Mouse (Mus musculus) midbrain, embryonic 16.5 days (tissue): Measurements from ENCODE around the gene Siglec1. TPM values are rescaled to one million over a fixed set of nuclear protein-coding genes. Genes with fewer than 3 reads are reported as not detected.
"Not testable (repeated sequence)": the region's sequence is repeated elsewhere in the genome, so short reads cannot be mapped to it uniquely, and the experiment has no call there.

Source experiments
- ATAC-seq: fragments of 200-750 bp; cut with Nextera tagmentation; 2 replicates; pipeline ENCODE4 v1.8.0; 2017; ENCODE audit warnings: moderate TSS enrichment
- H3K27ac ChIP-seq: fragments of 300-500 bp; sonication (generic); 2 replicates; pipeline ENCODE4 v1.5.1; 2014; ENCODE audit warnings: mild to moderate bottlenecking, low read length, mixed read lengths
- H3K27me3 ChIP-seq: fragments of 300-500 bp; sonication (generic); 2 replicates; pipeline ENCODE4 v1.6.1; 2014; ENCODE audit warnings: low read depth, low read length, mixed read lengths; ENCODE audit not compliant: control insufficient read depth, insufficient read depth
- H3K36me3 ChIP-seq: fragments of 300-500 bp; sonication (generic); 2 replicates; pipeline ENCODE4 v1.6.1; 2014; ENCODE audit warnings: mild to moderate bottlenecking, low read length, moderate library complexity, mixed read lengths; ENCODE audit not compliant: control insufficient read depth, insufficient read depth
- H3K4me1 ChIP-seq: fragments of 300-500 bp; sonication (generic); 2 replicates; pipeline ENCODE4 v1.6.1; 2014; ENCODE audit warnings: mild to moderate bottlenecking, low read length, mixed read lengths; ENCODE audit not compliant: control insufficient read depth, insufficient read depth
- H3K4me2 ChIP-seq: fragments of 300-500 bp; sonication (generic); 2 replicates; pipeline ENCODE4 v1.6.1; 2014; ENCODE audit warnings: mild to moderate bottlenecking, low read length, mixed read lengths
- H3K4me3 ChIP-seq: fragments of 300-500 bp; sonication (generic); 2 replicates; pipeline ENCODE4 v1.5.1; 2014; ENCODE audit warnings: low read depth, mild to moderate bottlenecking, low read length, moderate library complexity, mixed read lengths
- H3K9ac ChIP-seq: fragments of 300-500 bp; sonication (generic); 2 replicates; pipeline ENCODE4 v1.6.1; 2014; ENCODE audit warnings: low read depth, low read length, mixed read lengths
- H3K9me3 ChIP-seq: fragments of 300-500 bp; sonication (generic); replicated peaks from 2 replicates; pipeline ENCODE4 v1.6.1; 2014; ENCODE audit warnings: mild to moderate bottlenecking, low read length, mixed read lengths; ENCODE audit not compliant: control insufficient read depth, poor library complexity, severe bottlenecking
- WGBS: fragments of 180-500 bp; shearing (Covaris S2); extraction: QIAGEN DNeasy Blood & Tissue Kit; methylation state at CpG from one replicate; pipeline ENCODE4 v1.1.7; 2014; 5-methylcytosine and 5-hydroxymethylcytosine counted together
- polyA plus RNA-seq: library from polyadenylated mRNA; unstranded; fragments of >200 nt; fragmentation: Nextera tagmentation; extraction: Ambion mirVana; gene quantifications from 2 replicates; pipeline ENCODE4 v1.2.1, GENCODE M21; 2015

Siglec1 gene
- polyA plus RNA-seq, 1 experiment from 2014 or later, result 0.18 TPM

DNA sequence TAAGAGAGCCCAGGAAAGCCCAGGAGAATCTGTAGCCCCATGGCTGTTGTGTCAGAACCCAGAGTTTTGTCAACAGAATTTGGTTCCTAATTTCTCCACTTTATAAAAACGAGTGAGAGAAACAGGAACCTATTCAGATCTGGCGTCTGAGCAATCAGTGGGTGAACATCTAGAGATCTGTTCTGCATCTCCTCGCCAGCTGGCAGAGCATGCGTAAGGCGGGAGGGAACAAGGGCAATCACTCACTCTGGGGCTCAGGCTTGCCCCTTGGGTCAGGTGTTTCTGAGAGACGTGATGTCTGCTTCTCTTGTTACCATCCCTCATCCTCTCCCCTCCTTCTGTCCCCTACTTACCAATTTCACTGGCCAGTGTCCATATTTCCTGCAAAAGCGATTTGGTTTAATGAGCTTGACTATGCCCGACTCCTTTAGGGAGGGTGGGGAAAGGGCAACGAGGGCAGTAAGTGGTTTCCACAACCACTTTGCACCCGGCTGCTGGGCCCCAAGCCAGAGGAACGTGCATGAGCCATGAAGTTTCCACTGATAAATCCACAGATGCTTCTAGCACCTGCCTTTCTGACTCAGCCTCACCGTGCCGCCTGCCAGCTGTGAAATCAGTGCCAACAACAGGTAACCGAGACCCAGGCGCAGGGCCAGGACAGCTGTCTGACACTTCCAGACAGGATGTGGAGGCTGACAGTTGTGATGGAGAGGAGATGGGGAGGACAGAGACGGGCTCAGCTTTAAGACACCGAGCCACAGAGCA is 49.2 kb downstream of the Siglec1 start:
- H3K36me3 ChIP-seq, result no peaks in the 10 kb centered on the region
- WGBS, result 72% methylated on average over 17 of the region's 17 CpGs
- H3K9me3 ChIP-seq, result no peaks in the 10 kb centered on the region
- no peak overlapping the region for H3K4me3 ChIP-seq
- H3K27me3 ChIP-seq, result peaks cover 6% of the 10 kb centered on the region
- no peak overlapping the region for H3K4me2 ChIP-seq
- no peak overlapping the region for H3K9ac ChIP-seq
- H3K4me1 ChIP-seq, result peaks cover 10% of the 10 kb centered on the region
- no peak overlapping the region for H3K27ac ChIP-seq
- no peak for ATAC-seq

DNA sequence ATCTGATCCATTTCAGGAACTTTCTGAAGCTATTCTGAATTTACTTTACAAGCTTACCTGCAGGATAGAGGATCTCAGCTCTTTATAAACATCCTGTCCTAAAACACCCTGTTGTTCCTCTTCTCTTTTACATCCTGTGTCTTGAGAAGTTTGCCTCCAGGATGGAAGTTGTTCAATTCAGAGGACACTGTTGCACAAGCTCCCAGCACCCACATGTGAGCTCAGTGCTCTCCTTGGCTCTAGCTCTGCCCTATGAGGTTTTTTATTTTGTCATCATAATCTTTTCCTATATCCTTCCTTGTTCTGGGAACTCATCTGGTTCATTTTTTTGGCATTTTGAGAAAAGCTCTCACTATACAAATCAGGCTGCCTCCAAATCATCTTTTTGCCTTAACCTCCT is 49.8 kb downstream of the Siglec1 start:
- Histone ChIP-seq H3K27me3 (no peaks in the 10 kb centered on the region; the same call in 1 of the 2 replicates), H3K9me3 (no peaks in the 10 kb centered on the region), H3K4me2 (no peak overlapping the region), H3K4me3 (no peak overlapping the region), H3K4me1 (peaks cover 7% of the 10 kb centered on the region), H3K36me3 (no peaks in the 10 kb centered on the region), H3K27ac (no peak overlapping the region), H3K9ac (no peak overlapping the region)
- no peak for ATAC-seq

DNA sequence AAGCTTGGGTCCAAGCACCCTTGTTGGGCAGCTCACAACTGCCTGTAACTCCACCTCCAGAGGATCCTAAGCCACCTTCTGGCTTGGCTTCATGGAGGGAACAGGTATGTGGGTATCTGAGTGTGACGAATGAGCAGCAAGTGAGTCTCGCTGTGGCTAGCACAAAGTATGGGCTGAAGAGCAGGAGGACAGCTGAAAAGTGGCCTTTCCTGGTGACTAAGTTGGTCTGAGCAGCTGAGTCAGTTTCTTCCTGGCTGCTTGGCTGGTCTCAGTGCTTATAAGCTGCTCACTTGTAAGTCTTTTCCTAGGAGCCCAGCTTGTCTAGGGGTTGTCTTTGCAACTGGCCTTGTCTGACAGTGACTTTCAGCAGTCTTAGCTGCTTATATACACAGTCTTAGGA is 50.2 kb downstream of the Siglec1 start:
- Histone ChIP-seq H3K4me2 (no peak overlapping the region), H3K9me3 (no peaks in the 10 kb centered on the region), H3K27me3 (no peaks in the 10 kb centered on the region; the same call in 1 of the 2 replicates), H3K4me3 (no peak overlapping the region), H3K9ac (no peak overlapping the region), H3K4me1 (peaks cover 6% of the 10 kb centered on the region), H3K36me3 (no peaks in the 10 kb centered on the region), H3K27ac (no peak overlapping the region)
- 94% methylated on average over 2 of the region's 2 CpGs for WGBS
- ATAC-seq, result no peak

DNA sequence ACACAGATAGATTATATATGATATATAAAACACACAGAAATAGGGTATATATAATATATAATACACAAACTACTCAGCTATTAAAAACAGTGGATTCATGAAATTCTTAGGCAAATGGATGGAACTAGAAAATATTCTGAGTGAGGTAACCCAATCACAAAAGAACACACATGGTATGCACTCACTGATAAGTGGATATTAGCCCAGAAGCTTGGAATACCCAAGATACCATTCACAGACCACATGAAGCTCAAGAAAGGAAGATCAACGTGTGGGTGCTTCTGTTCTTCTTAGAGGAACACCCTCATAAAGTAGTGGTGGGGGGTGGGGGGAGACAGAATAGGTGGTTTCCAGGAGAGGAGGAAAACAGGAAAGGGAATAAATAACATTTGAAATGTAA is 55.2 kb downstream of the Siglec1 start:
- not testable (repeated sequence) for H3K27me3 ChIP-seq, H3K9ac ChIP-seq, H3K4me1 ChIP-seq, ATAC-seq, H3K36me3 ChIP-seq, H3K27ac ChIP-seq, H3K4me3 ChIP-seq, H3K9me3 ChIP-seq, H3K4me2 ChIP-seq
- 59% methylated on average over 1 of the region's 1 CpGs for WGBS

DNA sequence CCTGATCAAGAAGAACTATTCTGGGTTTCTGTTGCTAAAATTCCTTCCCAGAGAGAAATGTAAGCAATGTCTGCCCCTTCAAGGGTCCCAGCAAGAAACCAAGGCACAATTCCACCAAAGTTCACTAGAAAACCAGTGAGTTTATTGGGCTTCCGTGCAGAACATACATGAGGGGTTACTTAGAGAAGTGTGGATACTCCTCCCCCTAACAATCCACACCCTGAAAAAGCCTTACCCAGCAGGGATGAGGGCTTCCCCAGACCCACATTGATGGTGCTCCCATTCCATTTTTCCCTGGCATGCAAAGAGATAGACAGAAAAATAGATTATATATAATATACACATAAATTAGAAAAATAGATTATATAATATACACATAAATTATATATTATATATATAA is 55.6 kb downstream of the Siglec1 start:
- H3K4me3 ChIP-seq, result no peak overlapping the region
- H3K4me2 ChIP-seq, result no peak overlapping the region
- no peaks in the 10 kb centered on the region for H3K27me3 ChIP-seq
- H3K4me1 ChIP-seq, result no peaks in the 10 kb centered on the region
- peaks cover 2% of the 10 kb centered on the region; the same call in 1 of the 2 replicates for H3K36me3 ChIP-seq
- ATAC-seq, result no peak
- WGBS, result 89% methylated on average over 1 of the region's 1 CpGs
- H3K9me3 ChIP-seq, result no peaks in the 10 kb centered on the region
- H3K9ac ChIP-seq, result no peak overlapping the region
- no peak overlapping the region for H3K27ac ChIP-seq

GRCm38 (mm10) chr2:131030561-131030960 is 56.0 kb downstream of the Siglec1 start:
- Histone ChIP-seq H3K4me3 (no peak overlapping the region), H3K9ac (no peak overlapping the region), H3K27ac (no peak overlapping the region), H3K4me1 (no peaks in the 10 kb centered on the region), H3K36me3 (peaks cover 6% of the 10 kb centered on the region; the same call in 1 of the 2 replicates), H3K27me3 (no peaks in the 10 kb centered on the region), H3K4me2 (no peak overlapping the region), H3K9me3 (no peaks in the 10 kb centered on the region)
- WGBS, result 93% methylated on average over 2 of the region's 2 CpGs
- no peak for ATAC-seq

GRCm38 (mm10) chr2:131029065-131029935 is 57.3 kb downstream of the Siglec1 start:
- H3K9me3 ChIP-seq, result no peaks in the 10 kb centered on the region
- no peaks in the 10 kb centered on the region for H3K4me1 ChIP-seq
- H3K27ac ChIP-seq, result no peak overlapping the region
- peaks cover 12% of the 10 kb centered on the region for H3K36me3 ChIP-seq
- no peak for ATAC-seq
- H3K27me3 ChIP-seq, result no peaks in the 10 kb centered on the region
- H3K4me3 ChIP-seq, result no peak overlapping the region
- no peak overlapping the region for H3K9ac ChIP-seq
- H3K4me2 ChIP-seq, result no peak overlapping the region
- WGBS, result 81% methylated on average over 9 of the region's 9 CpGs

GRCm38 (mm10) chr2:131026941-131027340 is 59.6 kb downstream of the Siglec1 start:
- H3K4me2 ChIP-seq, result no peak overlapping the region
- no peak overlapping the region for H3K27ac ChIP-seq
- H3K9me3 ChIP-seq, result no peaks in the 10 kb centered on the region
- no peak for ATAC-seq
- WGBS, result 87% methylated on average over 3 of the region's 3 CpGs
- no peak overlapping the region for H3K4me3 ChIP-seq
- no peaks in the 10 kb centered on the region for H3K27me3 ChIP-seq
- no peak overlapping the region for H3K9ac ChIP-seq
- H3K36me3 ChIP-seq, result peaks cover 24% of the 10 kb centered on the region
- H3K4me1 ChIP-seq, result no peaks in the 10 kb centered on the region

- WGBS, result 92% methylated on average over 2 of the region's 2 CpGs
- H3K27me3 ChIP-seq, result no peaks in the 10 kb centered on the region
- H3K9ac ChIP-seq, result no peak overlapping the region
- no peak overlapping the region for H3K4me3 ChIP-seq
- no peaks in the 10 kb centered on the region for H3K4me1 ChIP-seq
- H3K27ac ChIP-seq, result no peak overlapping the region
- no peak for ATAC-seq
- no peak overlapping the region for H3K4me2 ChIP-seq
- peaks cover 38% of the 10 kb centered on the region for H3K36me3 ChIP-seq
- H3K9me3 ChIP-seq, result no peaks in the 10 kb centered on the region
Observed at GRCm38 (mm10) chr2:131025230-131025629, 61.3 kb downstream of the Siglec1 start.
